Mouse (Mus musculus): Measurements from ENCODE around the gene Cdkn2aipnl.

The Cdkn2aipnl gene

GRCm38 (mm10) chr11:52011011-52011410 lies 43.5 kb downstream of the Cdkn2aipnl start:
- no peak for DNase-seq

GRCm38 (mm10) chr11:52011541-52011940 lies 44.1 kb downstream of the Cdkn2aipnl start:
- DNase-seq, result no peak

GRCm38 (mm10) chr11:52018217-52018616 lies 50.8 kb downstream of the Cdkn2aipnl start:
- DNase-seq, result no peak

Data from spleen, adult 18-20 months (tissue).